Mouse (Mus musculus) large intestine, adult 2 months (tissue): ENCODE measurements around the gene Tmem52b. TPM values are rescaled to one million over a fixed set of nuclear protein-coding genes. Genes with fewer than 3 reads are reported as not detected.

Source experiments
- polyA plus RNA-seq: library from polyadenylated mRNA; depleted of rRNA; stranded (reverse); fragments of >200 nt; gene quantifications from 2 replicates; pipeline ENCODE4 v1.2.3, GENCODE M21; 2012; rRNA removed

Gene Tmem52b
- polyA plus RNA-seq, 1 experiment = not detected

Other genes starting within 250 kb of the Tmem52b start
- gene Cd69, start 237.1 kb upstream of the Tmem52b start, polyA plus RNA-seq = 1.5 and 1.7 TPM in 2 replicates
- not detected in 2 replicates for gene 4922502D21Rik, start 180.8 kb upstream of the Tmem52b start, polyA plus RNA-seq
- 0.52 and 0.73 TPM in 2 replicates for gene Clec12a, start 169.9 kb upstream of the Tmem52b start, polyA plus RNA-seq
- not detected in 2 replicates for gene Clec12b, start 126.7 kb upstream of the Tmem52b start, polyA plus RNA-seq
- 0.12 and 0.34 TPM in 2 replicates for gene Clec1b, start 115.3 kb upstream of the Tmem52b start, polyA plus RNA-seq
- gene Clec9a, start 103.7 kb upstream of the Tmem52b start, polyA plus RNA-seq = 0.60 and 0.99 TPM in 2 replicates
- 0.24 and 0.58 TPM in 2 replicates for gene Clec1a, start 60.6 kb upstream of the Tmem52b start, polyA plus RNA-seq
- gene Olr1, start 5.4 kb upstream of the Tmem52b start, polyA plus RNA-seq = 0.07 TPM in 1 of 2 replicates, not detected in the other
- 20.2 and 21.5 TPM in 2 replicates for gene Gabarapl1, start 20.6 kb downstream of the Tmem52b start, polyA plus RNA-seq
- gene Klre1, start 65.3 kb downstream of the Tmem52b start, polyA plus RNA-seq = 0.16 and 0.19 TPM in 2 replicates
- gene Klrd1, start 79.2 kb downstream of the Tmem52b start, polyA plus RNA-seq = 0.36 and 0.91 TPM in 2 replicates
- 0.15 and 0.18 TPM in 2 replicates for gene Klrk1, start 111.3 kb downstream of the Tmem52b start, polyA plus RNA-seq
- not detected in 2 replicates for gene Klrc3, start 130.8 kb downstream of the Tmem52b start, polyA plus RNA-seq
- 0.19 TPM in 1 of 2 replicates, not detected in the other for gene Klrc2, start 148.1 kb downstream of the Tmem52b start, polyA plus RNA-seq
- gene Klrc1, start 166.4 kb downstream of the Tmem52b start, polyA plus RNA-seq = 0.10 and 0.18 TPM in 2 replicates
- 0.14 and 0.19 TPM in 2 replicates for gene Klri1, start 204.6 kb downstream of the Tmem52b start, polyA plus RNA-seq
- gene Klri2, start 227.9 kb downstream of the Tmem52b start, polyA plus RNA-seq = 0.01 TPM in 1 of 2 replicates, not detected in the other